Mouse (Mus musculus): ENCODE measurements around the gene Rit1. TPM values are rescaled to one million over a fixed set of nuclear protein-coding genes. Genes with fewer than 3 reads are reported as not detected.

Gene Rit1
- polyA plus RNA-seq, 1 experiment, result not detected

GRCm38 (mm10) chr3:88717831-88718230, 1.2 kb downstream of the Rit1 start:
- H3K4me1 ChIP-seq (ENCODE audit: control insufficient read depth, insufficient read depth, low read length), result 0 out of 2 replicates have a peak, but pooled peaks cover 2% of the 10 kb centered on the region
- TF ChIP-seq CTCF (IDR thresholded peaks at IDR 0.05; ENCODE audit: insufficient read depth, low read depth, low read length), result no peak
- no peak for TF ChIP-seq POLR2A (IDR thresholded peaks at IDR 0.05; ENCODE audit: insufficient read depth, low read depth, low read length)
- WGBS, result 9% methylated on average over 1 of the region's 1 CpGs
- no peak overlapping the region for H3K27ac ChIP-seq (ENCODE audit: insufficient read depth, low read depth, low read length)
- no peak overlapping the region for H3K4me3 ChIP-seq (ENCODE audit: insufficient read depth, low read depth, low read length)

GRCm38 (mm10) chr3:88719098-88719497, 2.5 kb downstream of the Rit1 start:
- H3K4me1 ChIP-seq (ENCODE audit: control insufficient read depth, insufficient read depth, low read length), result 0 out of 2 replicates have a peak, but pooled peaks cover 2% of the 10 kb centered on the region
- TF ChIP-seq CTCF (IDR thresholded peaks at IDR 0.05; ENCODE audit: insufficient read depth, low read depth, low read length) (no peak), POLR2A (IDR thresholded peaks at IDR 0.05; ENCODE audit: insufficient read depth, low read depth, low read length) (no peak)
- H3K4me3 ChIP-seq (ENCODE audit: insufficient read depth, low read depth, low read length), result no peak overlapping the region
- H3K27ac ChIP-seq (ENCODE audit: insufficient read depth, low read depth, low read length), result no peak overlapping the region
- WGBS, result 43% methylated on average over 2 of the region's 2 CpGs

GRCm38 (mm10) chr3:88736556-88736955, 19.9 kb downstream of the Rit1 start:
- H3K4me1 ChIP-seq (ENCODE audit: control insufficient read depth, insufficient read depth, low read length), result no peaks in the 10 kb centered on the region
- no peak for TF ChIP-seq POLR2A (IDR thresholded peaks at IDR 0.05; ENCODE audit: insufficient read depth, low read depth, low read length)
- no peak for TF ChIP-seq CTCF (IDR thresholded peaks at IDR 0.05; ENCODE audit: insufficient read depth, low read depth, low read length)
- H3K4me3 ChIP-seq (ENCODE audit: insufficient read depth, low read depth, low read length), result no peak overlapping the region
- no peak overlapping the region for H3K27ac ChIP-seq (ENCODE audit: insufficient read depth, low read depth, low read length)
- 88% methylated on average over 2 of the region's 2 CpGs for WGBS

- 49% methylated on average over 3 of the region's 3 CpGs for WGBS
These were observed 22.0 kb downstream of the Rit1 start for GRCm38 (mm10) chr3:88738641-88739040.

GRCm38 (mm10) chr3:88740147-88740546, 23.5 kb downstream of the Rit1 start:
- Histone ChIP-seq H3K4me3 (ENCODE audit: insufficient read depth, low read depth, low read length) (no peak overlapping the region), H3K27ac (ENCODE audit: insufficient read depth, low read depth, low read length) (no peak overlapping the region), H3K4me1 (ENCODE audit: control insufficient read depth, insufficient read depth, low read length) (peaks cover 3% of the 10 kb centered on the region; the same call in 1 of the 2 replicates)
- WGBS, result 94% methylated on average over 3 of the region's 3 CpGs
- no peak for TF ChIP-seq CTCF (IDR thresholded peaks at IDR 0.05; ENCODE audit: insufficient read depth, low read depth, low read length)
- no peak for TF ChIP-seq POLR2A (IDR thresholded peaks at IDR 0.05; ENCODE audit: insufficient read depth, low read depth, low read length)

More at GRCm38 (mm10) chr3:88738641-88739040, 22.0 kb downstream of the Rit1 start:
- Histone ChIP-seq H3K27ac (ENCODE audit: insufficient read depth, low read depth, low read length) (no peak overlapping the region), H3K4me1 (ENCODE audit: control insufficient read depth, insufficient read depth, low read length) (peaks cover 3% of the 10 kb centered on the region; the same call in 1 of the 2 replicates), H3K4me3 (ENCODE audit: insufficient read depth, low read depth, low read length) (no peak overlapping the region)
- TF ChIP-seq POLR2A (IDR thresholded peaks at IDR 0.05; ENCODE audit: insufficient read depth, low read depth, low read length) (no peak), CTCF (IDR thresholded peaks at IDR 0.05; ENCODE audit: insufficient read depth, low read depth, low read length) (peak; percentile 29; the same call in 1 of the 2 replicates)

GRCm38 (mm10) chr3:88745534-88745933, 28.9 kb downstream of the Rit1 start:
- Histone ChIP-seq H3K27ac (ENCODE audit: insufficient read depth, low read depth, low read length) (no peak overlapping the region), H3K4me3 (ENCODE audit: insufficient read depth, low read depth, low read length) (no peak overlapping the region), H3K4me1 (ENCODE audit: control insufficient read depth, insufficient read depth, low read length) (peaks cover 10% of the 10 kb centered on the region)
- 75% methylated on average over 9 of the region's 9 CpGs for WGBS
- TF ChIP-seq CTCF (IDR thresholded peaks at IDR 0.05; ENCODE audit: insufficient read depth, low read depth, low read length), result no peak
- no peak for TF ChIP-seq POLR2A (IDR thresholded peaks at IDR 0.05; ENCODE audit: insufficient read depth, low read depth, low read length)

- H3K4me3 ChIP-seq (ENCODE audit: insufficient read depth, low read depth, low read length), result no peak overlapping the region
- H3K4me1 ChIP-seq (ENCODE audit: control insufficient read depth, insufficient read depth, low read length), result peaks cover 11% of the 10 kb centered on the region
- TF ChIP-seq CTCF (IDR thresholded peaks at IDR 0.05; ENCODE audit: insufficient read depth, low read depth, low read length) (no peak), POLR2A (IDR thresholded peaks at IDR 0.05; ENCODE audit: insufficient read depth, low read depth, low read length) (no peak)
- 63% methylated on average over 15 of the region's 15 CpGs for WGBS
- H3K27ac ChIP-seq (ENCODE audit: insufficient read depth, low read depth, low read length), result no peak overlapping the region
These were observed 29.7 kb downstream of the Rit1 start for GRCm38 (mm10) chr3:88746139-88746870.

- TF ChIP-seq CTCF (IDR thresholded peaks at IDR 0.05; ENCODE audit: insufficient read depth, low read depth, low read length) (no peak), POLR2A (IDR thresholded peaks at IDR 0.05; ENCODE audit: insufficient read depth, low read depth, low read length) (no peak)
- Histone ChIP-seq H3K4me3 (ENCODE audit: insufficient read depth, low read depth, low read length) (no peak overlapping the region), H3K4me1 (ENCODE audit: control insufficient read depth, insufficient read depth, low read length) (peaks cover 16% of the 10 kb centered on the region), H3K27ac (ENCODE audit: insufficient read depth, low read depth, low read length) (no peak overlapping the region)
- 73% methylated on average over 4 of the region's 4 CpGs for WGBS
These were observed 30.2 kb downstream of the Rit1 start for GRCm38 (mm10) chr3:88746871-88747231.

GRCm38 (mm10) chr3:88754283-88754682, 37.6 kb downstream of the Rit1 start:
- H3K4me3 ChIP-seq (ENCODE audit: insufficient read depth, low read depth, low read length), result no peak overlapping the region
- TF ChIP-seq POLR2A (IDR thresholded peaks at IDR 0.05; ENCODE audit: insufficient read depth, low read depth, low read length), result no peak
- TF ChIP-seq CTCF (IDR thresholded peaks at IDR 0.05; ENCODE audit: insufficient read depth, low read depth, low read length), result no peak
- 51% methylated on average over 4 of the region's 4 CpGs for WGBS
- peaks cover 30% of the 10 kb centered on the region for H3K4me1 ChIP-seq (ENCODE audit: control insufficient read depth, insufficient read depth, low read length)
- H3K27ac ChIP-seq (ENCODE audit: insufficient read depth, low read depth, low read length), result no peak overlapping the region
